Mouse (Mus musculus): ENCODE measurements around the gene Prdx2. TPM values are rescaled to one million over a fixed set of nuclear protein-coding genes. Genes with fewer than 3 reads are reported as not detected.

Prdx2 gene
- total RNA-seq, 2 experiments from 2014 or later: 2,168 to 2,812 TPM

DNA sequence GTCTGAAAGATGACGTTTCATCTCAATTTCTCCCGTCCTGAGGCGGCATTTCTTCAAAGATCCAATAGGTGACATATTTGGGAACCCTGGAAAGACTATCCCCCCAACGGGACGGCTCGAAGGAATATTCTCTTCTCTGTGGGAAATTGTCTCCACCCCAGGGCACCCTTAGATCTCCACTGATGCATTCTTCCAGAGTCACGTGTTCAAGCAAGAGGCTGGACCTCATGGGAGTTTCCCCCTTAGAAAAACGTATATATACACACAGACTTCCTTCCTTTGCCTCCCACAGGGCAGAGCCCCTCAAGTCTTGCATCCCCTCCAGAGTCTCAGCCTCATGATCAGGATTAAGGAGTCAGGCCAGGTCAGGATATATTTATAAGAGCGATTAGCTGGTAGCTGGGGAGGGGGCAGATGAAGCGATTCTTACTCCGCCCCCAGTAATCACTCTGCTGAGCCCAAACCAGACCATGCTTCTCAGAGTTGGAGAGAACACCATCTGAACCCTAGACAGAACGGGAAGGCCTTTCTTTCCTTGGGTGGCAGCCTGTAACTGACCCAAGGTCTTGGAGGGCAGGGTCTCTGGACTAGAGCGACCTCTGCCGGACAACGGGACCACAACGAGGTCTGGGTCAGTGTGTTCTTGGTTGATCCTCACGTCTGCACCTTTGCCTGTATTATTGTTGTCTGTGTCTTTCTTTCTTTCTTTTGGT, 22.7 kb upstream of the Prdx2 start, which contains the start of gene Rtbdn:
Rtbdn (plus strand) TSS at position 464 of the 713 bp plus-strand sequence.
- ATAC-seq (replicated peaks; ENCODE audit: low FRiP score, poor library complexity, severe bottlenecking): no peak

DNA sequence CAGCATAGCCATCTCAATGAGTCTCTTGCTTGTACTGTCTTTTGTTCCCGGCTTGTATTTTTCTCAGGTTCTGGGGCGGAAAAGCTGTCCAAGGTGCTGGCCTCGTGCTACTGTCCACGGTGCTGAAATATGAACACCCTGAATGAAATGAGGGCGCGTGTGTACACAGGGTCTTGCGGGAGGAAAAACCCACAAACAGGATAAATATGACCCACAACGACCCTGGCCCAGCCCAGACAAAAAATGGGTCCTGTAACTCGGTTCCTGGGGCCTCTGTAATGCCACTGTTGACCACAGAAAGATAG, 22.2 kb upstream of the Prdx2 start:
- ATAC-seq (replicated peaks; ENCODE audit: low FRiP score, poor library complexity, severe bottlenecking): no peak

DNA sequence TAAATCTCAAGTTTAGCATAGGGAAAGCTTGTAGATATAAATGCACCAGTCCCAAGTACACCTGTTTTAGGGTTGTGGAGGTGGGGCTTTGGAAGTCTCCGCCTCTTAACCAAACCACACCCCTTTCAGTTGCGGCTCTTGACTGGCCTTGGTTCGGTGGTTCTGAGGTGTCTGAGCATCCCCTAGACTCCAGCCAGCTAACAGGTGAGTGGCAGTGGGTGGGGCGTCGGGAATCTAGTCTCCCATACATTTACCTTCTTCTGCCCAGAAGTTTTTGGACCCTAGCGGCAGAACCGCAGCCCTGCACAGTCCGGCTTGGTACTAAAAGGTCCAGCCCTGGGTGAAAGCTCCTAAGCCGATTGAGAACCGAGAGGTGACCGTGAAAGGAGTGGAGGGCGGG, 19.6 kb upstream of the Prdx2 start:
- ATAC-seq (replicated peaks; ENCODE audit: low FRiP score, poor library complexity, severe bottlenecking): no peak

- ATAC-seq (replicated peaks; ENCODE audit: low FRiP score, poor library complexity, severe bottlenecking): peak; percentile 87
Observed at GRCm38 (mm10) chr8:84952612-84953255, 16.7 kb upstream of the Prdx2 start.

- peak; percentile 69 for ATAC-seq (replicated peaks; ENCODE audit: low FRiP score, poor library complexity, severe bottlenecking)
Observed at GRCm38 (mm10) chr8:84956768-84957167, 12.6 kb upstream of the Prdx2 start.

DNA sequence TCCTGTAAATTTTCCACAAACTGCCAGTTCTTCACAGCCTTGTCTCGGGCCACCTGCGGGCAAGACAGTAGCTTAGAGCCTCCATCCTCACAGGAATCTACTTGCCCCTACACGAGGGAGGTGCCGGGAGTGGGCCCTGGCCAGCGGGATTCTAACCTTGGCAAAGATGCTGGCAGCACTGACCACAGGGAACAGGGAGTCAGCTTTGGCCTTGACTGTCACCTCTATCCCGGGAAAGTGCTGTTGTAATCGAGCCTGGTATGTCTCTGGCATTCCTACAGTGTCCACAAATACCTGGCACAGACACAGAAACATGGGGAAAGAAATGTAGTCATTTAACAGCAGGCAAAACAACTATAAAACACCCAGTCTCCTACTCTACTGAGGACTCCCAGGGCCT, 9.6 kb upstream of the Prdx2 start:
- no peak for ATAC-seq (replicated peaks; ENCODE audit: low FRiP score, poor library complexity, severe bottlenecking)

DNA sequence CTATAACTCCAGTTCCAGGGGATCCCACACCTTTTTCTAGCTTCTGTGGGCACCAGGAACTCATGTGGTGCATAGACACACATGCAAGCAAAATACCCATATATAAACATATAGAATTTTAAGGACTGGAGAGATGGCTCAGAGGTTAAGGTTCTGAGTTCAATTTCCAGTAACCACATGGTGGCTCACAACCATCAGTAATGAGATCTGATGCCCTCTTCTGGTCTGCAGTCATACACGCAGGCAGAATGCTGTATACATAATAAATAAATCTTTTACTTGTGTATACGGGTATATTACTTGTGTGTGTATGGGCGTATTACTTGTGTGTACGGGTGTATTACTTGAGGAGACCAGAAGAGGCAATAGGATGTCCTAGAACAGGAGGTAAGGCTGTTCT, 5.4 kb upstream of the Prdx2 start:
- ATAC-seq (replicated peaks; ENCODE audit: low FRiP score, poor library complexity, severe bottlenecking): no peak

DNA sequence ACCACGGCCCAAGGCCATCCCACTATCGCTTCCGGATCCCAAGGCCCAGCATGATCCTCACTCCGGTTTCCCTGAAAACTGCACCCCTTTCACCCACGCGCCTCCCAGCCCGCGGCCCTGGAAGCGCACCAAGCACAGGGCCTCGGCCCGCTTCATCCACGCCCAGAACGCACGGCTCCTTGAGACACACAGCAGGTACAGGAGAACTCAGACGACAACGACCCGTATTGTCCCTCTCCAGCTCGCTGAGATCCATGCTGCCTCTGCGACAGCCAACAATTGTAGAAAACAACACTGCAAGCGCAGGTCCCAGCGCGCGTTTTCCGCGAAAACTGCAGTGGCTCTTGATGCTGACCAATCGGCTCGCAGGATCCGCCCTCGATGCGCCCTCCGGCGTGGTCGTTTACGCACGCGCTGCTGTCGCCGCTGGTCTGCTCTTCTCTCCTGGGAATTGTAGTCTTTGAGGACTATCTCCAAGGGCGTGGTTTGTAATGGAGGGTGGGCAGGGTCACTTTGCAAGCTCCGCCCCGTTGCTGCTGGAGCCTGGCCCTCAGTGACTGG, 3.6 kb upstream of the Prdx2 start:
- peak; percentile 78 for ATAC-seq (replicated peaks; ENCODE audit: low FRiP score, poor library complexity, severe bottlenecking)

DNA sequence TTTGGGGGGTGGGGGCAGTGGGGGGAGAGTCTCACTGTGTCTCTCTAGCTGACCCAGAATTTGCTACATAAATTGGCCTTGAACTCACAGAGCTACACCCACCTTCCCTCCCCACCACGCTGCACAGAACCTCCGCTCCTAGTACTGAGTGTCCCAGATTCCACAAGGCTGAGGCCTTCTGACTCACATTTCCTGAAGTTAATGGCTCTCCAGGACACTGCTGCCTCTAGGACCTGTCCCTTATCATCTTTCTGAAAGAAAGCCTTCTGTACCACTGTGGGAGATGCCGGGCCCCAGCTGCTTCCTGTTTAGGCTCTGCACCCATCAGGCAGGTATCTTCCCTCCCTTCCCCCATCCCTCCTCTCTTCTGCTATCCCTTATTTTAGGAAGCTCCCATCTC, 2.8 kb upstream of the Prdx2 start:
- ATAC-seq (replicated peaks; ENCODE audit: low FRiP score, poor library complexity, severe bottlenecking): no peak

DNA sequence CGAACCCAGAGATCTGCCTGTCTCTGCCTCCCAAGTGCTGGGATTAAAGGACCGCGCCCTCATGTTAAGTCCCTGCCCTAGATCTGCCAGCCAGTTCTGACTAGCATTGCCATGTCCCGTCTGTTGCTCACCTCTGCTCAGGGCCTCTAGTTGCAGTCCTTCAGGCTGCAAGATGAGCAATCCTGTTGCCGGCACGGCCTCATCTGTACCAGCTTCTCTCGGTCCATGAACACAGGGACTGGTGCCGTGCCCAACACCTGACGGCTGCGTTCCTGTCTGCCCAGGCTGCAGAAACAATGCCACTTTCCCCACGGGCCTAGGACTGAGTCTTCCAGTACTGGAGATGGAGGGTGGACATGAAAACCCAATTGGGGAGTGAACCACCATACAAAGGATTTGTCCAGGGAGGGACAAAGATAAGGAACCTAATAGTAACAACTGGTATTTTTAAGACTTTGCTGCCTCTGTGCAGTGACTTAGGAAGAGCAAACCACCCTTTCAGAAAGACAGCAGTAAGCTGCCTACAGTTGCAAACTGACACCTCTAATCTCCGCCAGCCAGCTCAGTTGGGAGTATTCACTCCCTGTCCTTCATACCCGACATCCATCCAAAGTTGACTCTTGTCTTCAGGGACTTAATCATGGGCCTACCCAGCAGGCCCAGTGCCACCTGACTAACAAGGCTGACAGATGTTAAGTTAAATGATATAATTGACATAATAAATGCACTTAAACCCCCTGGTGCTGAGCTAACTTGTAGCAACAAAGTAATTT, 1.7 kb upstream of the Prdx2 start:
- no peak for ATAC-seq (replicated peaks; ENCODE audit: low FRiP score, poor library complexity, severe bottlenecking)

GRCm38 (mm10) chr8:84968650-84969049, 737 bp upstream of the Prdx2 start:
- ATAC-seq (replicated peaks; ENCODE audit: low FRiP score, poor library complexity, severe bottlenecking): no peak

DNA sequence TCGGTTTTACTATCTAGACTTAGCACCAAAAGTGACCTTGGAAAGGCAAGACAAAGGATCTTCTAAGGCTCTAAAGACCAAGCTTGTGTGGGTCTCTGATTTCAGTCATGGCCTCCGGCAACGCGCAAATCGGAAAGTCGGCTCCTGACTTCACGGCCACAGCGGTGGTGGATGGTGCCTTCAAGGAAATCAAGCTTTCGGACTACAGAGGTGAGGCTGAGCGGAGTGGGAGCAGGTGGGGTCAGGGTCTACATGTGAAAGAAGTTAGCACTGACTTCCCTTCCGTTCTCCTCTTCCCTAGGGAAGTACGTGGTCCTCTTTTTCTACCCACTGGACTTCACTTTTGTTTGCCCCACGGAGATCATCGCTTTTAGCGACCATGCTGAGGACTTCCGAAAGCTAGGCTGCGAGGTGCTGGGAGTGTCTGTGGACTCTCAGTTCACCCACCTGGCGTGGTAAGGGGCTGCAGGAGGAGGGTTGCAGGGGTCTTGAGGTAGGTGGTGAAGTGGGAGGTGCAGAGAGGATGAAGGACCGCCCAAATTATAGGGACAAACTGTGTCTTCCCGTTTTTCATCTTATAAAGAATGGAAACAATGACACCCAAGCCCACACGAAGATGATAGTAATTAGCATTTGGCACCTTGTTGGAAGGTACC, 876 bp downstream of the Prdx2 start:
- ATAC-seq (replicated peaks; ENCODE audit: low FRiP score, poor library complexity, severe bottlenecking): no peak

GRCm38 (mm10) chr8:84970913-84971312, 1.5 kb downstream of the Prdx2 start:
- peak; percentile 65 for ATAC-seq (replicated peaks; ENCODE audit: low FRiP score, poor library complexity, severe bottlenecking)

GRCm38 (mm10) chr8:84973079-84973478, 3.7 kb downstream of the Prdx2 start:
- no peak for ATAC-seq (replicated peaks; ENCODE audit: low FRiP score, poor library complexity, severe bottlenecking)

DNA sequence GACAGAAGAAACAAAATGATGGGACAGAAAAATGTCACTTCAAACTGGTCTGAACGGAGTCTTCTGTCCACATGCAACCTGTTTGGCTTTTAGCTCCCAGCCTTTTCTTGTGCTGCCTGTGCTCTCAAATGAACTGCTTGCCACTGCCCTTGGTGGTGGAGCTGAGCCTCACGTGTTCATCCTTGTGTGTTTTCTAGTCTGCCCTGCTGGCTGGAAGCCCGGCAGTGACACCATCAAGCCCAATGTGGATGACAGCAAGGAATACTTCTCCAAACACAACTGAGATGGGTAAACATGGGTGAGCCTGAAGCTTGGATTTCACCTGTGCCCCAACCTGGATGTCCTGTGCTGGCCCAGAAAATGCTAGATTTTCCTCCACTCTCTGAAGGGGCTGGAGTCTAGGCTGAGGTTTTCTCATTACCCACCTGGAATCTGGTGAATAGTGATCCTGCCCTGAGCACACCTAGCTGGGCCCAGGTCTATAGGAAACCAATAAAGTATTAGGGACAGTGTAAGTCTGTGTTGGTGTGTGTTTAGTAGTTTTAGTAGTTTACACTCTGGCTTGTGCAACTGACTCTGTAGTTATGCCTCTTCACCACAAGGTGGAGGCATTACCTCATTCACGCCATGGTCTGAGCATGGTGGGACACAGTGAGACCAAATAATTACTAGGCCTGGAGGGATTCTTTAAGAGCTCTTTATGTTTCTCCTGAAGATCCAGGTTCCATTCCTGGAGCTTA, 4.6 kb downstream of the Prdx2 start:
- ATAC-seq (replicated peaks; ENCODE audit: low FRiP score, poor library complexity, severe bottlenecking): no peak

GRCm38 (mm10) chr8:84974543-84975142, 5.3 kb downstream of the Prdx2 start:
- ATAC-seq (replicated peaks; ENCODE audit: low FRiP score, poor library complexity, severe bottlenecking): no peak

GRCm38 (mm10) chr8:84975434-84975833, 6.0 kb downstream of the Prdx2 start:
- ATAC-seq (replicated peaks; ENCODE audit: low FRiP score, poor library complexity, severe bottlenecking): no peak

GRCm38 (mm10) chr8:84976031-84976762, 6.8 kb downstream of the Prdx2 start:
- peak; percentile 67 for ATAC-seq (replicated peaks; ENCODE audit: low FRiP score, poor library complexity, severe bottlenecking)

All from erythroid progenitor cell, adult 5-6 weeks (primary cell).